14 mouse cellular contexts compared by ENCODE assay signal in genomic region chr15:63985367-63986020, GRCm38 (mm10).
"Had no signal": no experiment of that assay in that cellular context is flagged by ENCODE, and none has a peak within 500 bp of the region (broad histone marks: within the 10 kb centered on the region; RNA-seq: fewer than 3 reads in every experiment).

No protein-coding gene starts in this region.

- H3K27ac ChIP-seq: kidney, embryonic 15.5 days; limb, embryonic 10.5 days; liver, embryonic 12.5 days; lung, embryonic 15.5 days; neural tube, embryonic 13.5 days had no signal

- H3K36me3 ChIP-seq: liver, embryonic 12.5 days; lung, embryonic 15.5 days; neural tube, embryonic 13.5 days had no signal

- H3K9ac ChIP-seq: kidney, embryonic 15.5 days; liver, embryonic 12.5 days; lung, embryonic 15.5 days; neural tube, embryonic 13.5 days had no signal

- H3K4me1 ChIP-seq: limb, embryonic 10.5 days; neural tube, embryonic 13.5 days had no signal

- H3K4me2 ChIP-seq: kidney, embryonic 15.5 days; liver, embryonic 12.5 days; lung, embryonic 15.5 days; neural tube, embryonic 13.5 days had no signal

- H3K9me3 ChIP-seq: kidney, embryonic 15.5 days; limb, embryonic 10.5 days; liver, embryonic 12.5 days; lung, embryonic 15.5 days; neural tube, embryonic 13.5 days had no signal

- H3K27me3 ChIP-seq: kidney, embryonic 15.5 days; liver, embryonic 12.5 days; lung, embryonic 15.5 days; neural tube, embryonic 13.5 days had no signal

- H3K4me3 ChIP-seq: kidney, embryonic 15.5 days; limb, embryonic 10.5 days; liver, embryonic 12.5 days; lung, embryonic 15.5 days; neural tube, embryonic 13.5 days had no signal

- DNase-seq: kidney, adult 2 months; kidney, postnatal 14 days; midbrain, embryonic 14.5 days; right cerebral cortex, adult 18-20 months; right cerebral cortex, postnatal 4 days; spleen, adult 18-20 months; thymus, adult 18-20 months; thymus, postnatal 14 days had no signal

- ATAC-seq: intestine, embryonic 16.5 days; liver, embryonic 12.5 days had no signal
